Mouse (Mus musculus): Measurements from ENCODE around the gene Vmn1r204. TPM values are rescaled to one million over a fixed set of nuclear protein-coding genes. Genes with fewer than 3 reads are reported as not detected.

Vmn1r204 gene
- total RNA-seq (2023): not detected

GRCm38 (mm10) chr13:22552898-22553297 lies at the start of gene Vmn1r204:
Vmn1r204 (plus strand) TSS chr13:22553198.

GRCm38 (mm10) chr13:22505281-22505680 lies 47.7 kb upstream of the Vmn1r204 start, which contains the start of gene Vmn1r202:
Vmn1r202 (minus strand) TSS chr13:22505381.

GRCm38 (mm10) chr13:22517814-22518213 lies 35.2 kb upstream of the Vmn1r204 start, which contains the start of gene Vmn1r203:
Vmn1r203 (plus strand) TSS chr13:22518114.

DNA sequence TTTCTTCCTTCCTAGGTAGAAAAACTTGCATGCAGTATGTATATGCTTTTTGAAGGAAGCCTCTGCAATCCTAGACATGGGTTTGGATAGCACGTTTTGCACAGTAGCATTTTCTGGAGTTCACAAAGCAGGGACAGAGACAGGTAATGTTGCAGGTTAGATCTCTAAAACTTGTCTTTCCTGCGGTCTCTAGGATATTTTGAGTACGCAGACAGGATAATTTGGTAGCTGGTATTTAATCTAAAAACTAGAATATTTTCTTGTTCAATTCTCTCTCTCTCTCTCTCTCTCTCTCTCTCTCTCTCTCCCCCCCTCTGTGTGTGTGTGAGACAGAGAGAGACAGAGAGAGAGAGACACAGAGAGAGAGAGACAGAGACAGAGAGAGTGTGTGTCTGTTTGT lies 39.9 kb downstream of the Vmn1r204 start, which contains the start of gene Vmn1r205:
Gene Vmn1r205 (minus strand): TSS at position 101 of the 400 bp plus-strand sequence.

Other genes starting within 250 kb of the Vmn1r204 start
- not detected for gene Vmn1r197, start 228.6 kb upstream of the Vmn1r204 start, total RNA-seq (2023)
- not detected for gene Vmn1r198, start 202.8 kb upstream of the Vmn1r204 start, total RNA-seq (2023)
- gene Vmn1r199, start 173.4 kb upstream of the Vmn1r204 start, total RNA-seq (2023): not detected
- gene Vmn1r200, start 162.8 kb upstream of the Vmn1r204 start, total RNA-seq (2023): not detected
- gene Vmn1r201, start 81.3 kb upstream of the Vmn1r204 start, total RNA-seq (2023): not detected
- under 1 TPM; 0.12 TPM for gene Vmn1r202, start 47.8 kb upstream of the Vmn1r204 start, total RNA-seq (2023)
- not detected for gene Vmn1r203, start 35.1 kb upstream of the Vmn1r204 start, total RNA-seq (2023)
- not detected for gene Vmn1r205, start 39.8 kb downstream of the Vmn1r204 start, total RNA-seq (2023)
- gene Vmn1r206, start 71.1 kb downstream of the Vmn1r204 start, total RNA-seq (2023): not detected
- not detected for gene Vmn1r207-ps, start 176.4 kb downstream of the Vmn1r204 start, total RNA-seq (2023)
- not detected for gene Vmn1r208, start 224.2 kb downstream of the Vmn1r204 start, total RNA-seq (2023)

Data from B cell, adult 67 days (primary cell).